Mouse (Mus musculus) Muller cell, postnatal 12 days (primary cell): ENCODE measurements at regions not wholly inside any gene's neighbourhood (a gene's known extent, or its start where the extent isn't known, plus 50 kb on each side); places are given as distances from the start of the nearest gene placed in this dataset.
A peak's percentile ranks its signal among the peaks of the same experiment; 100 is the strongest.

ENCODE experiments used
- DNase-seq: peaks from one replicate; pipeline ENCODE4 v3.0.0-alpha.2; 2015; ENCODE audit errors: inconsistent ontology term

- DNase-seq, result peak; percentile 72
Measured at GRCm38 (mm10) chr1:99369776-99370175, 402.8 kb upstream of the Cntnap5b start.

GRCm38 (mm10) chr1:99370346-99370940 lies 402.1 kb upstream of the Cntnap5b start:
- DNase-seq, result peak; percentile 92

GRCm38 (mm10) chr1:99395813-99396212 lies 376.8 kb upstream of the Cntnap5b start:
- no peak for DNase-seq
